ENCODE assay signal across 16 mouse cellular contexts in the genomic region with DNA sequence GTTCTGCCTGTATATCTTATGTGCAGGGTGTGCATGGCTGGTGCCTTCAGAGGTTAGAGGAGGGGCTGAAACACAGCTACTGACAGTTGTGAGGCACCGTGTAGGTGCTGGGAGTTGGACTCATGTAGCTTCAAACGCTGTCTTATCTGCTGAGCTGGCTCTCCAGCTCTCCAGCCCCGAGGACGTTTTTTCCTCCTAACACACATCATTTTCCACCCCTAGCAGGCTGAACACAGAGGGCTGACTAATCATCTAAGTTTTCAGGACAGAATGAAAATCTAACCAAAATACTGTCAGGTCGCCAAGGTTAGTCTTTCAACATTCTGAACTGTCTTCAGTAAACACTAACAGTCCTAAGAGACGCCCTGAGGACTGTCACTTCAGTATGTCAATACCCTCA. TPM values are rescaled to one million over a fixed set of nuclear protein-coding genes. Genes with fewer than 3 reads are reported as not detected.
DNase-seq lines count a peak whose midpoint lies in the region; ATAC-seq and TF ChIP-seq lines count a peak whose summit lies in the region.
"Had no signal": no experiment of that assay in that cellular context is flagged by ENCODE, and none has a peak within 500 bp of the region (broad histone marks: within the 10 kb centered on the region; RNA-seq: fewer than 3 reads in every experiment).

No protein-coding gene starts in this region.

- WGBS in heart, postnatal 0 days: 12% methylated on average over 6 of the region's 6 CpGs
- WGBS in liver, embryonic 16.5 days (ENCODE audit: insufficient replicate concordance): 18% methylated on average over 6 of the region's 6 CpGs

- H3K9me3 ChIP-seq in heart, postnatal 0 days (replicated peaks; ENCODE audit: control insufficient read depth, low read length): no peaks in the 10 kb centered on the region
- H3K9me3 ChIP-seq in liver, embryonic 16.5 days (replicated peaks; ENCODE audit: control insufficient read depth, low read length): no peaks in the 10 kb centered on the region
- H3K9me3 ChIP-seq: limb, embryonic 13.5 days had no signal

- H3K4me2 ChIP-seq in heart, postnatal 0 days (ENCODE audit: low read depth, low read length): no peak overlapping the region
- H3K4me2 ChIP-seq in liver, embryonic 16.5 days (ENCODE audit: low read depth, low read length): no peak overlapping the region
- H3K4me2 ChIP-seq: limb, embryonic 13.5 days had no signal

- peaks cover 25% of the 10 kb centered on the region for H3K36me3 ChIP-seq in heart, postnatal 0 days (replicated peaks; ENCODE audit: control insufficient read depth, insufficient read depth, low read length)
- peaks cover 21% of the 10 kb centered on the region for H3K36me3 ChIP-seq in liver, embryonic 16.5 days (ENCODE audit: control insufficient read depth, insufficient read depth)

- TF ChIP-seq EP300 in heart, postnatal 0 days (IDR thresholded peaks at IDR 0.05; ENCODE audit: low read depth): no peak

- peak overlapping the region; percentile 54 for H3K27ac ChIP-seq in heart, postnatal 0 days (ENCODE audit: low read depth)
- no peak overlapping the region for H3K27ac ChIP-seq in liver, embryonic 16.5 days (ENCODE audit: low read length)
- H3K27ac ChIP-seq: limb, embryonic 13.5 days had no signal

- no peak; the same call in 1 of the 2 replicates for ATAC-seq in heart, postnatal 0 days (ENCODE audit: insufficient read depth, low read depth)
- ATAC-seq in liver, embryonic 16.5 days (ENCODE audit: low read depth): peak; percentile 40; the same call in 1 of the 2 replicates
- ATAC-seq: activated CD4-positive, CD25-positive, alpha-beta regulatory T cell, adult 4 months; inflammation-experienced regulatory T-cells, adult 6 months had no signal

- H3K4me3 ChIP-seq in heart, postnatal 0 days (ENCODE audit: low read depth, low read length): no peak overlapping the region
- H3K4me3 ChIP-seq in liver, embryonic 16.5 days (ENCODE audit: low read depth, low read length): no peak overlapping the region
- H3K4me3 ChIP-seq: erythroblast, embryonic 14.5 days; limb, embryonic 13.5 days had no signal

- DNase-seq in adrenal gland, postnatal 10 days: peak; percentile 31
- no peak for DNase-seq in adrenal gland, adult 18-20 months (ENCODE audit: low spot score in 2 of 2)
- no peak for DNase-seq in heart, postnatal 0 days (ENCODE audit: low spot score)
- no peak for DNase-seq in heart, adult 8-10 months (ENCODE audit: low spot score)
- peak; percentile 47 for DNase-seq in adipocyte (ENCODE audit: low spot score)
- DNase-seq in cerebellum, adult 9-10 months: no peak
- no peak for DNase-seq in right cerebral cortex, postnatal 4 days
- DNase-seq: heart, adult 11 months; kidney, postnatal 25 days; layer of hippocampus, postnatal 36 days; thymus, postnatal 36 days had no signal

- H3K9ac ChIP-seq in heart, postnatal 0 days (replicated peaks; ENCODE audit: low read depth, low read length): no peak overlapping the region
- no peak overlapping the region for H3K9ac ChIP-seq in liver, embryonic 16.5 days (ENCODE audit: low read depth, low read length)
- H3K9ac ChIP-seq: limb, embryonic 13.5 days had no signal

- TF ChIP-seq CTCF in heart, postnatal 0 days (IDR thresholded peaks at IDR 0.05; ENCODE audit: low read depth): no peak

- no peaks in the 10 kb centered on the region for H3K27me3 ChIP-seq in heart, postnatal 0 days (ENCODE audit: control insufficient read depth, insufficient read depth, low read length)
- H3K27me3 ChIP-seq in liver, embryonic 16.5 days (ENCODE audit: control insufficient read depth, insufficient read depth, low read depth, low read length): no peaks in the 10 kb centered on the region
- H3K27me3 ChIP-seq: limb, embryonic 13.5 days had no signal

- peaks cover 15% of the 10 kb centered on the region; the same call in 1 of the 2 replicates for H3K4me1 ChIP-seq in heart, postnatal 0 days (ENCODE audit: control insufficient read depth, insufficient read depth)
- peaks cover 33% of the 10 kb centered on the region for H3K4me1 ChIP-seq in liver, embryonic 16.5 days (ENCODE audit: control insufficient read depth, low read depth, low read length)

RNA-seq across cellular contexts. Expression of a gene that starts 13.7 kb away (rescaled TPM):
- 10 to 100 TPM; 36.6 to 55.2 TPM for total RNA-seq in adrenal gland, postnatal 10 days (2021)
- total RNA-seq in adrenal gland, adult 18-20 months (2021): 10 to 100 TPM; 49.4 to 53.7 TPM
- 2.3 and 5.9 TPM in 2 replicates for total RNA-seq in heart, postnatal 0 days (2014; rRNA removed; ENCODE audit: low replicate concordance)
- polyA plus RNA-seq in heart, postnatal 0 days (2015; fragmentation: Nextera tagmentation; extraction: Ambion mirVana): 4.3 and 4.9 TPM in 2 replicates
- 10 to 100 TPM; 29.2 to 32.2 (median 30.1) TPM for total RNA-seq in heart, adult 8-10 months (2022)
- polyA plus RNA-seq in liver, embryonic 16.5 days (2015; fragmentation: Nextera tagmentation; extraction: Ambion mirVana): 2.9 and 3.3 TPM in 2 replicates

Comparison
In these comparisons a context has a peak if more than half of its experiments do, and no peak if none do; other contexts are left out.
1. DNase-seq: peak in adrenal gland, postnatal 10 days (single experiment) and adipocyte (single experiment); none in adrenal gland, adult 18-20 months (0 of 2), heart, postnatal 0 days (single experiment), heart, adult 8-10 months (single experiment), cerebellum, adult 9-10 months (single experiment) and right cerebral cortex, postnatal 4 days (single experiment).